Mouse (Mus musculus) limb, embryonic 15.5 days (tissue): ENCODE results near the gene Naaladl2. TPM values are rescaled to one million over a fixed set of nuclear protein-coding genes. Genes with fewer than 3 reads are reported as not detected.

ENCODE experiments used
- ATAC-seq: fragments of 200-750 bp; cut with Nextera tagmentation; 2 replicates; pipeline ENCODE4 v1.8.0; 2017; ENCODE audit warnings: low read depth, moderate TSS enrichment; ENCODE audit not compliant: insufficient number of reproducible peaks, low FRiP score, low TSS enrichment
- H3K27ac ChIP-seq: fragments of 300-500 bp; sonication (generic); 2 replicates; pipeline ENCODE4 v1.5.1; 2015; ENCODE audit warnings: moderate library complexity, mild to moderate bottlenecking, inconsistent platforms
- H3K27me3 ChIP-seq: fragments of 300-500 bp; sonication (generic); 2 replicates; pipeline ENCODE4 v1.6.1; 2015; ENCODE audit warnings: inconsistent platforms
- H3K36me3 ChIP-seq: fragments of 300-500 bp; sonication (generic); 2 replicates; pipeline ENCODE4 v1.6.1; 2015; ENCODE audit warnings: inconsistent platforms
- H3K4me1 ChIP-seq: fragments of 300-500 bp; sonication (generic); 2 replicates; pipeline ENCODE4 v1.6.1; 2015; ENCODE audit warnings: inconsistent platforms
- H3K4me2 ChIP-seq: fragments of 300-500 bp; sonication (generic); 2 replicates; pipeline ENCODE4 v1.6.1; 2015; ENCODE audit warnings: mild to moderate bottlenecking, inconsistent platforms
- H3K4me3 ChIP-seq: fragments of 300-500 bp; sonication (generic); 2 replicates; pipeline ENCODE4 v1.5.1; 2015; ENCODE audit warnings: mild to moderate bottlenecking, inconsistent platforms
- H3K9ac ChIP-seq: fragments of 300-500 bp; sonication (generic); 2 replicates; pipeline ENCODE4 v1.6.1; 2015; ENCODE audit warnings: inconsistent platforms
- H3K9me3 ChIP-seq: fragments of 300-500 bp; sonication (generic); 2 replicates; pipeline ENCODE4 v1.6.1; 2016; ENCODE audit warnings: inconsistent platforms
- WGBS: fragments of 180-500 bp; shearing (Covaris S2); methylation state at CpG from one replicate; pipeline ENCODE4 v1.1.7; 2015; 5-methylcytosine and 5-hydroxymethylcytosine counted together
- polyA plus RNA-seq: library from polyadenylated mRNA; unstranded; fragments of >200 nt; fragmentation: Nextera tagmentation; extraction: Ambion mirVana; gene quantifications from 2 replicates; pipeline ENCODE4 v1.2.1, GENCODE M21; 2015

Gene Naaladl2
- polyA plus RNA-seq, 1 experiment from 2014 or later, result 2.3 TPM

- Histone ChIP-seq H3K36me3 (no peaks in the 10 kb centered on the region), H3K9ac (no peak overlapping the region), H3K27me3 (no peaks in the 10 kb centered on the region), H3K4me2 (no peak overlapping the region), H3K4me1 (0 out of 2 replicates have a peak, but pooled peaks cover 3% of the 10 kb centered on the region), H3K4me3 (no peak overlapping the region), H3K27ac (0 out of 2 replicates have a peak overlapping the region, but pooled peaks have one; percentile 17), H3K9me3 (no peaks in the 10 kb centered on the region)
- ATAC-seq, result no peak
Observed at GRCm38 (mm10) chr3:24778416-24778815, 365.6 kb downstream of the Naaladl2 start.

DNA sequence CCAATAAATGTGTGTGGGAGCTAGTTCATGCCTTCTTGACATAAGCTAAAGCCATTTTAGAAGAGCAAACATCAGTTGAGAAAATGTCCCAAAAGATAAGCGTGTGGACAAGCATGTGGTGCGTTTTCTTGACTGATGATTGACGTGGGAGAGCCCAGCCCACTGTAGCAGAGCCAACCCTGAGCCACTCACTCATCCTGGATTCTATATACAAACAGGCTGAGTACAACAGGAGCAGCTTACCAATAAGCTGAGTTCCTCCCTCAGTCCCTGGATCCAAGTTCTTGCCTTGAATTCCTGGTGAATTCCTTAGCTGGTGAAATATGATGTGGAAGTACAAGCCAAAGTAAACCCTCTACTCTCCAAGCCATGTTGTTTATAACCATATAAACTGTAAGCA, 395.0 kb downstream of the Naaladl2 start:
- Histone ChIP-seq H3K4me2 (no peak overlapping the region), H3K27ac (no peak overlapping the region), H3K4me3 (no peak overlapping the region), H3K9ac (no peak overlapping the region), H3K27me3 (no peaks in the 10 kb centered on the region), H3K36me3 (no peaks in the 10 kb centered on the region), H3K4me1 (no peaks in the 10 kb centered on the region), H3K9me3 (no peaks in the 10 kb centered on the region)
- 79% methylated on average over 3 of the region's 3 CpGs for WGBS
- ATAC-seq, result no peak

GRCm38 (mm10) chr3:24747182-24747856, 396.7 kb downstream of the Naaladl2 start:
- Histone ChIP-seq H3K9me3 (no peaks in the 10 kb centered on the region), H3K27ac (no peak overlapping the region), H3K9ac (no peak overlapping the region), H3K27me3 (no peaks in the 10 kb centered on the region), H3K4me2 (no peak overlapping the region), H3K4me3 (no peak overlapping the region), H3K4me1 (no peaks in the 10 kb centered on the region), H3K36me3 (no peaks in the 10 kb centered on the region)
- ATAC-seq, result no peak
- 79% methylated on average over 6 of the region's 6 CpGs for WGBS

- Histone ChIP-seq H3K4me3 (no peak overlapping the region), H3K36me3 (no peaks in the 10 kb centered on the region), H3K27ac (no peak overlapping the region), H3K9ac (no peak overlapping the region), H3K9me3 (no peaks in the 10 kb centered on the region), H3K4me1 (no peaks in the 10 kb centered on the region), H3K4me2 (no peak overlapping the region), H3K27me3 (no peaks in the 10 kb centered on the region)
- ATAC-seq, result no peak
- 78% methylated on average over 3 of the region's 3 CpGs for WGBS
Observed at GRCm38 (mm10) chr3:24743946-24744345, 400.1 kb downstream of the Naaladl2 start.

DNA sequence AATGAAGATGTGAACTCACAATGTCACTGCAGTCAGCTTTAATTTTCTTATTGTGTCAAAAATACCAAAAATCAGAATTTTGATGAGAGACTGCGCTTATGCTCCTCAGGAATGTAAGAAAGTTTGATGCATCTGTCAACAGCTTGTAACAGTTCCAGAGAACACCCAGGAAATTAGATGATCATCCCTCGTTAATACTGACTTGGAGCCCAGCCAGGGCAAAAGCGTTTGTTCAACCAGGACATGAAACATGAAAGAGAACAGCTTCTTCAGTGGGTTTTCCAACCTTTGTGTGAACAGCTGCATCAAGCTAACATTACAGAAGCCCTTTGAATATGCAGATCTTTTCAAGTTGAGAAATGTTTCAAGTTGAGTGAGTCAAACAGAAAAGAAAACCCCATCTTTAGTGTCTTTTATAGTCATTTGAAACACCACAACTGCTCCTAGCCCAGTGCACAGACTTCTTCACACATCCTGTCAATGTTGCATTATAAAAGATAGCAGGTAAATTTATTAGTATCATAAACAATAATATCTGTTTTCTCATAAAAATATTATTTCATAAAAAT, 424.8 kb downstream of the Naaladl2 start:
- WGBS, result 38% methylated on average over 3 of the region's 3 CpGs
- ATAC-seq, result no peak
- H3K4me3 ChIP-seq, result no peak overlapping the region

DNA sequence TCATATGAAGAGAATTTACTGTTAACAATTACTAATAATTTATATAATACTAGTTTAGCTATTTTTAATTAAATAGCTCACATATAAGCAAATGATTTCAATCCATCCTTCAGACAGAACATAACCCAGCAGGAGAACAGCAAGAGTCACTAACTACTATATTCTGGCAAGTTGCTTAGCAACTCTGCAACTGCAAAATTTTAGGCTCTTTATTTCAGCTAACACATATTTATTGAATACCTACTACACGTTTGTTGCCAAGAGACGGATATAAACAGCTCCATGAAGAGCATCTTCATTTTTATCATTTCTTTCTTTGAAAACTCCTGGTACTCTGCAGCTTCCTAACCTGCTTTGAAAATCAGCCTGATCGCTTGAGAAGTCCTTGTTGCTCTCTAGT, 429.3 kb downstream of the Naaladl2 start:
- H3K9ac ChIP-seq, result no peak overlapping the region
- no peak overlapping the region for H3K4me2 ChIP-seq
- no peaks in the 10 kb centered on the region for H3K36me3 ChIP-seq
- H3K27ac ChIP-seq, result no peak overlapping the region
- 76% methylated on average over 3 of the region's 3 CpGs for WGBS
- H3K9me3 ChIP-seq, result no peaks in the 10 kb centered on the region
- H3K27me3 ChIP-seq, result no peaks in the 10 kb centered on the region
- no peak overlapping the region for H3K4me3 ChIP-seq
- ATAC-seq, result no peak
- H3K4me1 ChIP-seq, result no peaks in the 10 kb centered on the region

More for the DNA sequence above, 424.8 kb downstream of the Naaladl2 start:
- Histone ChIP-seq H3K27ac (no peak overlapping the region), H3K36me3 (no peaks in the 10 kb centered on the region), H3K4me2 (no peak overlapping the region), H3K9ac (no peak overlapping the region), H3K27me3 (no peaks in the 10 kb centered on the region), H3K9me3 (no peaks in the 10 kb centered on the region), H3K4me1 (no peaks in the 10 kb centered on the region)

GRCm38 (mm10) chr3:24705778-24706423, 438.2 kb downstream of the Naaladl2 start:
- Histone ChIP-seq H3K9ac (no peak overlapping the region), H3K4me2 (no peak overlapping the region), H3K36me3 (no peaks in the 10 kb centered on the region), H3K9me3 (no peaks in the 10 kb centered on the region), H3K4me3 (no peak overlapping the region), H3K27me3 (no peaks in the 10 kb centered on the region), H3K27ac (no peak overlapping the region), H3K4me1 (no peaks in the 10 kb centered on the region)
- WGBS, result 93% methylated on average over 4 of the region's 4 CpGs
- no peak for ATAC-seq

GRCm38 (mm10) chr3:24690162-24690915, 453.7 kb downstream of the Naaladl2 start:
- no peaks in the 10 kb centered on the region for H3K9me3 ChIP-seq
- no peaks in the 10 kb centered on the region for H3K4me1 ChIP-seq
- no peak for ATAC-seq
- no peak overlapping the region for H3K9ac ChIP-seq
- no peak overlapping the region for H3K27ac ChIP-seq
- H3K36me3 ChIP-seq, result no peaks in the 10 kb centered on the region
- WGBS, result 75% methylated on average over 2 of the region's 2 CpGs
- H3K27me3 ChIP-seq, result no peaks in the 10 kb centered on the region
- H3K4me3 ChIP-seq, result no peak overlapping the region
- no peak overlapping the region for H3K4me2 ChIP-seq

DNA sequence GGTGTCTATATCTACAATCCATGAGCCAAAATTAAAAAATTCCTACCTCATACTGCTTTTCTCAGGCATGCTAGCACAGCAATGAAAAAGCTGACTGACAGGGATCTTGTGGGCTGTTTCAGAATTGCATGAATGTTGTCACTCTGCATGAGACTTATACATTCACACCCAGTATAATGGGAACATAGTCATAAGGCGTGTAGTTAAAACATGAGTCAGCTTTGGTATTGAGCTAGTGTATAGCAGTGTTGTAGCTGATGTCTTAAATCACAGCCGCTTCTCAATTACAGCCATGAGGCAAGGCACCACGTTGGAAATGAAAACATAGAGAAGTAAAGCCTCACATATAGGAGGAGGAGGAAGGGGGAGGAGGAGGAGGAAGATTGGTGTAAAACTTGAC, 473.6 kb downstream of the Naaladl2 start:
- no peaks in the 10 kb centered on the region for H3K27me3 ChIP-seq
- H3K36me3 ChIP-seq, result no peaks in the 10 kb centered on the region
- no peaks in the 10 kb centered on the region for H3K4me1 ChIP-seq
- H3K4me3 ChIP-seq, result no peak overlapping the region
- H3K9me3 ChIP-seq, result no peaks in the 10 kb centered on the region
- ATAC-seq, result no peak
- H3K4me2 ChIP-seq, result no peak overlapping the region
- 66% methylated on average over 3 of the region's 3 CpGs for WGBS
- no peak overlapping the region for H3K9ac ChIP-seq
- no peak overlapping the region for H3K27ac ChIP-seq

DNA sequence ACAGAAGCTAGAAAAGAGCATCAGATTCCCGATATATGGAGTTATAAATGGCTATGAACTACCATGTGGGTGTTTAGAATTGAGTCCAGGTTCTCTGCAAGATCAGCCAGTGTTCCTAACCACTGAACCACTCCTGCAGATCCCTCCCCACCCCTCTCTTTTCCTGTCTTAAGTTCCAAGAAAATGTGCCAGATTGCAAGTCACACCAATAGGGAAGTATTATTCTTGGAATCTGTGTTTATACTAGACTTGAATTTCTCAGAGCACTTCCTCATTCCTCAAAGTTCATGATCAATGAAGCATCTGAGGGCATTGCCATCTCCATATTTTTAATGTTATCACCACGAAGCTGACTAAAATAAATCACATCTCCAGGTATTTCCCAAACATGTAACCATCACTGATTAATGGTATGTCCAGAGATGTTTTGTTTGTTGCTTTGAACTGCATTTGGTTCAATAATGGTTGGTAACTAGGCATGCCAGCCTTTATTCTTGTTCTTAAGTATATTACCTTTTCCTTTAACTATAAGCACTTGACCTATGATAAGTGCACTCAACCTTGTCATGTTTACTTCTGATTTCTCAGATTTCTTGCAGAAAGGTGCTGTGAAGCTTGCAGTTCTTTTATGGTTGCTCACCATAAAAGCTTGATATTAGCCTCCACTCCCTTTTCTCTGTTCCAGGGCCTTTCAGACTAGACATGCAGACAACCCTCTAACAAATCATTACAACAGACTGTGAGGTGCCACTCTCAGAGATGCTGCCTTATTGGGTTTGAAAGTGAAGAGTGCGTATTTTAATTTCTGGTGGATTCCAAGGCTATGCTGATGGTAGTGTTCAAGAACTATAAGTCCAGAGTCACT, 475.8 kb downstream of the Naaladl2 start:
- Histone ChIP-seq H3K9ac (no peak overlapping the region), H3K4me1 (no peaks in the 10 kb centered on the region), H3K4me3 (no peak overlapping the region), H3K27me3 (no peaks in the 10 kb centered on the region), H3K9me3 (no peaks in the 10 kb centered on the region), H3K27ac (no peak overlapping the region), H3K36me3 (no peaks in the 10 kb centered on the region), H3K4me2 (no peak overlapping the region)
- 87% methylated on average over 3 of the region's 3 CpGs for WGBS
- no peak for ATAC-seq

DNA sequence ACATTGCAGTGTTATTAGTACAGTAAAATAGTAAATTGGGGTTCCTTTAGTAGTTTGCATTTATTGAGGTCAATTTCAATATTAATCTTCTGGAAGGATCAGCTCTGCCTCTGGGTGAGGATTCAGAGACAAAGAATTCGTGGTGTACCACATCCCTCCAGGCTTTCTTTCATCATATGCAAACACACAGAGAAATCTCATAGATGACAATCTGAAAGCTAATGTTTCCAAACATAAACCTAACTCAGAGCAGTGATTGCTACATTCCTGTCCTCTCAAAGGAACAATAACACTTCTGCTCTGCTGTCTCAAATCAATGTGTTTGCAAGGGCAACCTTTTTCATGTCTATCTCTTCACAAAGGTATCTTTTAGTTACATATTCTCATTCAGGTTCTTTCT, 478.7 kb downstream of the Naaladl2 start:
- ATAC-seq, result no peak
- 48% methylated on average over 1 of the region's 1 CpGs for WGBS
- no peak overlapping the region for H3K9ac ChIP-seq
- no peaks in the 10 kb centered on the region for H3K4me1 ChIP-seq
- no peaks in the 10 kb centered on the region for H3K9me3 ChIP-seq
- no peaks in the 10 kb centered on the region for H3K36me3 ChIP-seq
- H3K4me3 ChIP-seq, result no peak overlapping the region
- H3K27me3 ChIP-seq, result no peaks in the 10 kb centered on the region
- H3K4me2 ChIP-seq, result no peak overlapping the region
- no peak overlapping the region for H3K27ac ChIP-seq
